Mouse (Mus musculus) CD4-positive, CD25-positive, alpha-beta regulatory T cell, adult 4 months (primary cell): ENCODE measurements around the gene Rin3. TPM values are rescaled to one million over a fixed set of nuclear protein-coding genes. Genes with fewer than 3 reads are reported as not detected.

Source experiments
- ATAC-seq: one replicate; pipeline ENCODE4 v1.8.0; 2017
- polyA plus RNA-seq, 2 experiments: library from polyadenylated mRNA; unstranded; fragments of 100-300 nt; shearing (Covaris generic); gene quantifications; one replicate each; pipeline ENCODE4 v1.2.1; 2017

Gene Rin3
- polyA plus RNA-seq, 2 experiments from 2014 or later = 68.3 to 91.8 TPM

DNA sequence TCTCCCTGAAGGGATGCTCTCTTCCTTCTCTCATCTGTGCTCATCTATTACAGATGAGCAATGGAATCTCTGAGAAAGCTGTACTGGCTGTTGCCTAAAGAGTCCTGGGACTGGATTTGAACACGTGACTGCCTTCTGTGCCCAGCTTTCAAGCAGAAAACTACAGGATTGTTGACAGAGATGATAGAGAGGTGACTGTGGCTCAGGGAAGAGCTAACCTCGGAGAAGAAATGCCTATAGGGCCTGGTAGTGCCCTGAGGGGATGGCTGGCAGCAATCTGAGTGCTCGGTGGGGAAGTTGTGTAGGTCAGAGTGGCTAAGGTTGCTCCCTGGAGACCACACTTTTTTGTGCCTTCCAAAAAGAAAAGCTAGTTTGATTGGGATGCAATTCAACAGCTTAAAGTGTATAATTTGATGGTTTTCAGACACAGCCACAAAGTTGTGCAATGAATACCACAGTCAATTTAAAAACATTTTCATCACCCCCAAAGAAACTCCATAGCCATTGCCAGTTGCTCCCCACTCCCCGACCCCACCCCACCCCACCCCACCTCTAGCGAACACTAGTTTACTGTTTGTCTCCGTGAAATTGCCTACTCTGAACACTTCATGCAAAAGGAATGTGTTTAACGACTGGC is 1.9 kb upstream of the Rin3 start:
- no peak for ATAC-seq

DNA sequence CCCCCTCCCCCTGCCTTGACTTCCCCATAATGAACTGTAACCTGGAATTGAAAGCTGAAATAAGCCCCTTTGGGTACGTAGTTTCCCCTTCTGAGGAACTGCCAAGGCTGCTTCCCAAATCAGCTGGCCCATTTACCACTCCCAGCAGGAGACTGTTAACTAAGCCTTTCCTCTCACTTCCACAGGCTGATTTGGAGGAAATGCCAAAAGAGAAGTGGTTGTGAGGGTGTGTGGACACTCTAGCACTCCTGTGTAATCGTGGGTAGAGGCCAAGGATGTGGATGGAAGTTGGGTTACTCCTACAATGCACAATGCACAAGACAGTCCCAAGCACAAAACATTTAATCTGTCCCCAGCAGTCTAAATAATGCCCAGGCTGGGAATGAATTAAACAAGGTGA is 722 bp upstream of the Rin3 start:
- ATAC-seq = no peak

DNA sequence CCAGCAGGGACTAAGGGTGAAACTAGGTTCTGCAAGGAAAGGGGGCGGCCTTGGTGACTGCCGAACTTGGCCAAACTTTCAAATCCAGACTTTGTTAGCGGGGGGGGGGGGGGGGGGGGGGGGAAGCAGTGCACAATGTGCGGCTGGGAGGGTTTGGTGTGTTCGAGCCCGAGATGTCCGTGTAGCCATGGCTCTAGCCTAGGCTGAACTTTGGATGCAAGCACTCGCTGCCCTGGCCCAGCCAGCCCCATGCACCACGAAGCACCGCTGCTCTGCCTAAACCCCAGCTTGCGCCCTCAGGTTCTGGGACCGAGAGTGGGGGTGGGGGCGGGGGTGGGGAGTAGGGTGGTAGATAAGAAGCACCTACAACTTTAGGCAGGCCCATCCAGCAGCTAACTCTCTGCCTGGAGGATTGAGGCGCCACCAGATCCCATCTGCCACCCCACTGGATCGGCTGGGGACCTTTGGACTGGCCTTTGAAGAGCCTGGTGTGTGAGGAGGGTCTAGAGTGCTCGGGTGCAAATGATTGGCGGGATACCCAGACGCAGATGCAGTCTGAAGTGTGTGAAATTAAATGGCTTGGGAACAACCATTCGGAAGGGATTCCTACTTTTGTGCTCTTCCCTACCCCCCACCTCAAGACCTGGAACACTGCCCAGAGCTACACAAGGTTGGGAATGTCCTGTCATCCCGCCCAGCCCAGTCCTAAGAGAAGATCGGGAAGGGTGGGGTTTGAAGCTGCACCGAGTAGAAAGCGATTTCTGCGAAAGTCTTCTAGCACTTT is 827 bp downstream of the Rin3 start:
- ATAC-seq = no peak

DNA sequence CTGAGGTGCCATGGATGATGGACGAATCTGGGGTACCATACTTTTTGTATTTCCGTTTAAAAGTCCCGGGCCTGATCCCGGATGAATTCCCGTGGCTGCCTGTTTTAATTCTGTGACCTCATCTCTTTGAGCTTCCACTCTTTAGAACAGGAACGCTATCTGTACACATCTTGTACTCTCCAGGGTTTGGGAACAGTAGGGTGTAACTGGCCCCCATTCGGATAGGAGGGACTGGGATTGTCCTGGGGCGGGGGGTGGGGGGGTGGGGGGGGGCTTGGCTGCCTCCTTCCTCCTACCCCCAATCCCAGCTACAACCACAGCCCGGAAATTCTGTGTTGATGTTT is 1.4 kb downstream of the Rin3 start:
- no peak for ATAC-seq

DNA sequence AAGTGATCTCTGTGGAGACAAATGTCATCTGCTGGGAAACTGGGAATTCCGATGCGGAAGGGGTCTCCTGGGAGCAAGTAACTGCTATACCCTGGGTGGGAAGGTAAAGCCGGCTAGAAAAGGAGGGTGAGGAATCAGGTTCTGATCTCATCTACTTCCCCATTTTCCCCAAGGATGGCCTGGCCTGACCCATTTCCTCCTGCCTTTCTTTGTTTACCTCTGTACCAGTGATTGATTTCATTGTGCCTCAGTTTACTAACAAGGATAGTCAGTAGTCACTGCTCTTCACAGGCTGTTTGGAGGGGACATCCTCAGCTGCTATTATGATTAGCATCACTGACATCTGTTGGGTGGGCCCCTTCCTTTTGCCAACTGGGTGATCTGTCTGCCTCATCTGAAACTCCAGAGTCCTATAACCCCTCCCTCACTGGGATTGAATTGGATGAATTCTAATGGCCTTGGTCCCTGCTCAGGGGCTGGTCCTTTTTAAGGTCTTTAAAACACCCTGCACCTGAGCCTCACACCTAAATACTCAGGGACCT is 1.8 kb downstream of the Rin3 start:
- no peak for ATAC-seq

DNA sequence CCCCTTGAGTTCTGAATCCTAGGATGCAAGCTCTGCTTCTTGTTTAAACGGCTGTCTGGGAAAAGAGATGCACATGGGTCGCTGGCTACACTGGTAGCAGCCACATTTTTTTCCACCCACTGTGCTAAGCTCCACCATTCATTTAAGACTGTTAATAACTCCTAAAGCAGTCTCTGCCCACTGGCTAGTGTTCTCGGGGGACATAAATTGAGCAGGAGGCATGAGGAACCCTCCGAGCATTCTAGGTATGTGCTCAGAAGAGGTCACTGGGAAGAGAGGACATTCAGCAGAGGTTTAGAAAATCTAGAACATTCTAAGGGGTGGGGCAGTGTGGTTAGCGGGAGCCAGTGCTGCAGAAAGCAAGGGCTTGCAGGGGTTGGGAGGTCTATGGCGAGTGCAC is 2.5 kb downstream of the Rin3 start:
- ATAC-seq = no peak

DNA sequence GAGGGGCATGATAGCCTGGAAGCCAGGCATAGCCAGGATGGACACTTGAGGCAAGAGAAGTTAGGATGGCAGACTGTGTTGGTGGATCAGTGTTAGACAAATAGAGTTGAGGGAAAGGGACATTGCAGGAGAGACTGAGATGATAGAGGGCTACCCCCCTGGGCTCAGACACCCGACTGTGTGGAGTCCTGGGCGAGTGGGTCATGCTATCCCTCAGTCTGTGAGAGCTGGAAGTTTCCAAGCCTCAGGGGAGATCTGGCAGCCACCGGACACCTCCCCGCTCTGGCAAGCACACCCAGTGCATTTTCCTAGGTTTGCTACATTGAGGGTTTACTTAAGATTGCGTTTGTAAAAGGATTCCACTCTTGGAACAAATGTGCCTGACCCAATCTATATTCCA is 2.9 kb downstream of the Rin3 start:
- no peak for ATAC-seq

DNA sequence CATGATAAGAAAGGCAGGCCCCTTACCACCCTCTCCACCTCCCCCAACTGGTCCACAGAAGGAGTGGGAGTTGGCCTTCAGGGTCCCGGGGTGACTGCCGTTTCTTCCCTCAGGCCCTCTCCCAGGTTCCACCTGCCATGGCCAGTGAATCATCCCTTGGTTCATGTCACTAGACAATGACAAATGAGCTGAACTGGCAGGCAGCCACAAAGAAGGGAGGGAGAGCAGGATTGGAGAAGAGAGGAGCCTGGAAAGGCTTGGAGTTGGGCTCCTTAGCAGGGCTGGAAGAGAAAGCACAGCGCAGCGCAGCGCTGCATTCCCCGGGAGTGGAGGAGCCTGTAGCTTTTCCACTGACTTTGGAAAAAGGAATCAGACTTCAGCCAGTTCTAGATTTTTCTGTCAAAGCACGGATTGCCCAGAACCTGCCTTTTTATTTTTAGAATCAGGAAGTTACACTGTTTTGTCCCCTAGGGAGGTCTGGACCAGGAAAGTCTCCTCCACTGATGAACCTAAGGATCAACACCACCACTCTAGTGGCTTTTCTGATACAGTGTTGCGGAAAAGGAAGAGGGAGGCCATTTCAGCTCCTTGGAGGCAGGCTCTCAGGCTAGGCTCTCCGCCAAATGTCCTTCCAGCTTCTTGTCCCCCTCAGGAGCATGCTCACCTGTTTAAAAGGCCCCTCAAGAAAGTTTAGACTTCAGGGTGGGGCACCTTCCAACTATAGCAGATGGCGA is 4.0 kb downstream of the Rin3 start:
- ATAC-seq = no peak

DNA sequence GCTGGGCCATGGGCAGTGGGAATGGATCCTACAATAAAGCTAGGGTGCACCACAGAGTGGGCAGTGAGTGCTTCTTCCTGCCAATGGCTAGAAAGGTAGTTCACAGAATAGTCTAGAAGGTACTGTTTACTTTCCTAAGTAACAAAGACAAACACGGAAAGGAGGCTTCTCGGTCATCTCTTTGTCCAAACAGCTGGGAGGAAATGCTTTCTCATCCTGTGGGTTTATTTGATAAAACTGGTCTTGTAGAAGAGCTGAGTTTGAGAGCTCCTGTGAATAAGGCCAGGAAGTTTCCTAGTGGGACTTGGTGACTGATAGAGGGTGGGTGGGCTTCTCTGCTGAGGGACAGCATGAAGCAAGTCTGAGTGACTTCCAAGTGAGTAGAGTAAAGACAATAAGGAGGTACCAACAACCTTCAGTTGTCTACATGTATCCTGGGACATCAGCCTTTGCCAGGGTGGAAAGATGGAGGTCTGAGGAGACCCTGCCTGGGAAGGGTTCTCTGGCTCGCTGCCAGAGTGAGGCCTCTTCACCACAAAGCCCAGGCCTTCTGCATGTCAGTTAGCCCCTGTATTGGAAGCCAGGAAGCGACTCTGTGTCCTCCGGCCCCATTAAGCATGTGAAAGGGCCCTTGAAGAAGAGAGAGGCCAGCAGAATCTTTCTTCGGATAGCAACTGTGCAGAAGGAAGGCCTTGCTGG is 5.2 kb downstream of the Rin3 start:
- no peak for ATAC-seq

DNA sequence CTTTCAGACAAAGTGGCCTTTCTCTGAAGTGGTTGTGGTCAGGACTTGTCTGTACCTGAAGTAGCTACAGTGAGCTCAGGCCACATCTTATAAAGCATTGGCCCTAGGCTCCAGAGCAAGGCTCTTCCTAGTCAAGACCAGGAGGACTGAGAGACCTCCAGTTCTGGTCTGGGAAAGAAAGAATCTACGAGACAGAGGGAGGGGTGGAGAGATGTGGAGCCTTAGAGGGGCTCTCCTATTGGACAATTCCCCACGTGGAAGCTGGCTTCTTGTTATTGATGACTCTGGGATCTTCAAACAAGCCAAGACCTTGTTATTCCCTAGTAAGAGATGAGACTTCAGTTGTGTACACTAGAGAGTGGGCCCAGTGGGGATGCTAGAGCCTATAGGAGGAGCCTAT is 6.0 kb downstream of the Rin3 start:
- no peak for ATAC-seq

DNA sequence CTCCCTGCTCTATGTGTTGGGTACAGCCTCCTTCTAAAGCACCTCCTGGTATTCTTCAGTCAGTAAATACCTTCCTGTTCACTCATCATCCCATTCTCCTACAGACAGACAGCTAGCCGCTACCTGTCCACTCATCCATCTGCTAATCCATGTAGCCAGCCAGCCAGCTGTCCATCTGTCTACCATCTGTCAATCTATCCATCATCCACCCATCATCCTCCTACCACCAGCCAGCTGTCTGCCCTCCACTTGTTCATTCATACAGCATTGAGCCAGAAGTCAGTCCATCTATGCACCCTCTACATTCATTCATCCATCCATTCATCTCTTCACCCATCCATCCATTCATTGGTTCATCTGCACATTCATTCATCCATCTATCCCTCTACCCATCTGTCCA is 6.7 kb downstream of the Rin3 start:
- no peak for ATAC-seq

DNA sequence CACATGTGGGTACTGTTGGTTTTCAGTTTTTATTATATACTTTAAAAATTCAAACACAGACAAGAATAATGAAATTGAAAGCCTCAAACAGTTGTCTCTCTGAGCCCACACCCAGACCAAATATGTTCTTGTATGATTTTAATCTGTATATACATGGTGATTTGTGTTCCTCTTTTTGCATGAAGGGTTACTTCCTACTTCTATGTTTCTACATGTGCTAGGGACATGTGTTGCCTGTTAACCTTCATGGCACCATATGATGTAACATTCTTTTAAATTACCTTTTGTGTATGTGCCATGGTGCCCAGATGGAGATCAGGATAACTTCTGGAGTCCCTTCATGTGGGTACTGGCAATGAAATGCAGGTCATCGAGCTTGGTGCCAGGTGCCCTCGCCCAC is 7.8 kb downstream of the Rin3 start:
- no peak for ATAC-seq

DNA sequence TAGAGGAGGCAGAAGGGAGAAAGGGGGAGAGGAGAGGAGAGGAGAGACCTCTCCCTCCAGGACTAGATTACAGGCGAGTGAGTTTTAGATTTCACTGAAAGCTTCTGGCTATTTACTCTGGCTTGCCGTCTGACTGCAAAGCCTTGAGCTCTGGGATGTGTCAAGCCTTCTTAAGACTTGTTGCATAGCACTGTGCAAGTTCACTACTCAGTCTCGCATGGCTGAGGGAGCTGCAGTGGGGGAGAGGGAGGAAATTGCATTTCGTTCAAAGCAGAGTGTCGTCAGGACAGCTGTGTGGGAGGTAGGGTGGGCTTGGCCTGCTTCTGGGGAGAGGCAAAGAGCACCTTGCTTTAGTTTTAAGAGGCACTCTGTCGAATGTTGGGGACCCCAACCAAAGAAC is 8.8 kb downstream of the Rin3 start:
- ATAC-seq = no peak

DNA sequence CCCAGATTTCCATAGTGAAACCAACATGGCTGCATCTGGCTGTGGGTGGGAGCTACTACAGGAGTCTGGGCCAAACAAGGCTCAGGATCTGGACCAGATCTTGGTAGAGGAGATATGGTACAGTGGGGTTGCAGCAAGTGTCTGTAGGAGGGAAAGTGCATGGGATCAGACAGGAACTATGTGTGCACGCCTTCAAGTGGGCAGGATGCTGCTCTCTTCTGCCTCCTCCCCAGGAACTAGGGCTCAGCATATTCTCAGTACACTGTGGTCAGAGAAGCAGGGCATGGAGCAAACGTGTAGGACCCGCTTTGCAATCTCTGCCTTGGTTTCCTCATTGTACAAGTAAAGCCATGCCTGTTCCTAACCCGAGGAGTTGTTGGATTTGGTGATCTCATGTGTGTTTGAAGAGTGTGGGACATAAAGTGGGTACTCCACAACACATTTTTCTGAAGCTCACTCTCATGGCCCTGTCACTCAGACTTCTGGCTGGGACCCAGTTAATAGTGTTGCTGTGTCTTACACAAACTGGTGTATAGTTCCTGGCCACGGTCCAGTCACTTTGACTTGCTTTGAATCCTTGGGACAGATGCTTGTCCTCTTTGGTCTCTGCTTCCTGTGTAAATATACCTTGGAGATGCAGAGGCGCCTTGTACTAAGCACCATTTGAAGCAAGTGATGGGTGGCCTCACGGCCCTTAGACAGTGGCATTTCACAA is 9.8 kb downstream of the Rin3 start:
- no peak for ATAC-seq

DNA sequence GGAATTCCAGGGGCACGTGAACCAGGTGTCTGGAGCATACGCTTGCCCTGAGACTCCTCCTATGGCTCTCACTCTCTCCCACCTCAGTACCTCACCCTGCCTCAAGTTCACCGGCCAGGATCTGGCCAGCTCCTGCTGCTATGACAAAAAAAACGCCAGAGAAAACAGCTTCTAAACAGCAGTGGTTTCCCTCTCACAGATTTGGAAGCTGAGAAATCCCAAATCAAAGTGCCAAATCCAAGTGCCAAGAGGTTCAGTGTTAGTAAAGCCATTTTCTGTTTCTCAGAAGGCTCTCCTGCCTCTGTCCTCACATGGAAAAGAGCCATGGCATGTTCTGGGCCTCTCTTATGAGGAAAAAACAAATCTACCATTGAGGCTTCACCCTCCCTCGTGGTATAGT is 11.8 kb downstream of the Rin3 start:
- ATAC-seq = no peak

DNA sequence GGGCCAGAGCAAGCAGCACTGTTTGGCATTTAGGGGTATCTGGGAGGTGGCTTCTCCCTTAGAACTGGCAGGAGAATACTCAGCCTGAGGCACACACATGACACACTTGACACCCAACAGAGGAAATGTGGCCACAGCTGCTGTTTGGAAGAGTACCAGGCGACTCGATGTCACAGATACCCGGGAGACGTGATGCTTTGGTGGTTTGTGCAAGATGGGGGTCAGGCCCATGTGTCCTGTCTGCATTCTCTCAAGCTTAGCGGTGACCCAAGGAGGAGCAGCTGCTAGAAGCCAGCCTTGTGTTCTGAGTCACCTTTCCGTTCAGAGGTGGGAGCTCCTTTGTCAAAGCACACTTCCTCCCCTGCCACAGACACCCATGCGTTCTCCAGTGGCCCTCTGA is 12.4 kb downstream of the Rin3 start:
- peak; percentile 87 for ATAC-seq

DNA sequence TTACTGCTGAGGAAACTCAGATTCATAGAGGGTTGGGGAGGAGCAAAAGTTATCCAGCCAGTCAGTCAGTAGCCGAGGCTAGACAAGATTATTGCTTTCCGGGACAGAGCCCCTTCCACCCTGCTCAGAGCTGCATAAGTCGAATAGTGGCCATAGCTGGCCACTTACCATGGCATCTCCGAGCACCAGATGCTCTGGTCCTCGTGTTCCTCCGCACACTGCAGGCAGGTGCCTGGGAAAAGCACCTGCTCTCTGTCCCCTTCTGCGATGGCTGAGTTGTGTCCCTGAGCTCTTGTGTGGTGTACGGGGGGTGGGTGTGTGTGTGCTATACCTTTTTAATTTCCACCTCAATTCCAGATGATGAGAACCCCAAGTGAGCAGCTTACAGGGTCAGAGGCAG is 12.8 kb downstream of the Rin3 start:
- no peak for ATAC-seq

DNA sequence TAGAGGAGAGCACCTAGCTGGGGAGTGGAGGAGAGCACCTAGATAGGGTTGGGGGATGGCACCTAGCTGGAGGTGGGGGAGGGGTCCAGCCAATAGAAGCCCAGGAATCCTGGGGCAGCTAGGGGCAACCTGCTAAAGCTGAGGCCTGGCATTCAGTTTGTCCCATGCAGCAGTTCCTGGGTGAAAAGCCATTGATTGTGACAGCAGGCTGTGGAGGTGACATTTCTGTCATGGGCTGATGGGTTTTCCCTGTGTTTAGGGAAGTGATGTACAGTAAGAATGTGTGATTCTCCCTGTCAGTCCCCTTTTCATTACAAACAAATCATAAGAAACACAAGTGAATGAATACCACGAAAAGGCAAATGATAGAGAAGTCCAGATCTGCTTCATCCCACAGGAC is 13.5 kb downstream of the Rin3 start:
- ATAC-seq = no peak

DNA sequence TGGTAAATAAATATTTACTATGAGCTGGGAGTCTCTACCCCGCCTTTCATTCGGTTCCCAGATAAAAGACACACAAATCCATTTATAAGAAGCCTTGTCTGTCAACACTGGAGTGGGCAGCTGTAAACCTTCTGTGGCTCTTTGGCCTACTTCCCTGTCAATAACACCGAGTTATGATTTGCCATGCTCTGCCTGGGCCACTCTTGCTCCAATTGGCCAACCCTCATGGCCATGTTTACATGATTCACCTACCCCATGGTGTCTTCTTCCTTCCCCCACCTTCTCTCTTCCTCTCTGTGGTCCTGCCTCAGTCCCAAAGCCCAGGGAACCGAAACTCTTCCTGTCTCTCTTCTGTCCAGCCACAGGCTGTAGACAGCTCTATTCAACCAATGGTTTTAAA is 14.1 kb downstream of the Rin3 start:
- no peak for ATAC-seq

DNA sequence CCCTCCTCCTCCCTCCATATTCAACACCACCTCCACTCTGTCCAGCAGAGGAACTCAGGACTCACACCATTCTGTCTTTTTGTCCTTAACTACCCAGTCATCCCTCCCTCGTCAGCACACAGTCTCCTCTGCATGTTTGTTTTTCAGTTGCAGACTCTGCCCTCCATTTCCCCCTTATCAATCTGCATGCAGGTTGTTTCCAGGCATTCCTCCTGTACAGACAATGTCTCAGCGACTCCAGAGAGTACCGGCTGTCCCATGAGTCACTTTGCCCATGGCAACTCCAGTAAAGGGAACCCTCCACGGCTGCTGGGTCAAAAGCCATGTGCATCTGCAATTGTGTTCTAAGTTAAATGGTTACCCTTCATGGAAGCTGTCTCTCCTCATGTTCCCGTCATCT is 16.4 kb downstream of the Rin3 start:
- no peak for ATAC-seq

DNA sequence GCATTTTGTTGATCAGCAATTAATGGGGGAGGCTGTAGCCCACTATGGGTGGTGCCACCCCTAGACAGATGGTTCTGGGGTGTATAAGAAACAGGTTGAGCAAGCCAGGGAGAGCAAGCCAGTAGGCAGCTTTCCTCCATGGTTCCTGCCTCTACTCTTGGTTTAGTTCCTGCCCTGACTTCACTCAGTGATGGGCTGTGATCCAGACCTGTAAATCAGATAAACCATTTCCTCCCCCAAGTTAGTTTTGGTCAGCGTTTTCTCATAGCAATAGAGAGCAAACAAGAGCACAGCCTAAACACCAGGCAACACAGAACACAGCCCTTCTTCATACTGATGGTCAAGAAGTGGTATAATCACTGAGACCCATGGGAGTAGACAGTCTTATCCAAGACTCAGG is 18.7 kb downstream of the Rin3 start:
- no peak for ATAC-seq

DNA sequence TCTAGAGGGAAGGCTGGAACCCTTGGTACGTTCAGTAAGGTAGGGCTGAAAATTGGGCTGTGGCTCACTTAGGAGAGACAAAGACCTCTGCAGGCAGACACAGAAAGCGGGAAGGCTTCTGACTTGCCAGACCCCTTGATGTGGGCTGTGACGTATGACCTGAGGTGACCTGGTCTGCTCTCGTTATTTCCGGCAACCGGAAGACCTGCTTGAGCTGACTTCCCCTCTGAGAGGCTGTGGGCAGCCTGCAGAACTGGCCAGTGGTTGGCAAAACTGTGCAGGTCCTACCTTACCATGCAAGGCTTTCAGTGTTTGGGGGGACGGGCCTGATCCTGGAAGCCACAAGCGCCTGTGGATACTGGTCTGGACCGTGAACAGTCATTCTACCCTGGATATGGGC is 19.5 kb downstream of the Rin3 start:
- no peak for ATAC-seq
